Mouse (Mus musculus) kidney, postnatal 0 days (tissue): ENCODE measurements around the gene Dnase2b. TPM values are rescaled to one million over a fixed set of nuclear protein-coding genes. Genes with fewer than 3 reads are reported as not detected.

ENCODE experiments used
- ATAC-seq: fragments of 200-750 bp; cut with Nextera tagmentation; replicated peaks from 2 replicates; pipeline ENCODE4 v1.8.0; 2017; ENCODE audit warnings: low read depth, moderate number of reproducible peaks, moderate TSS enrichment, moderate library complexity; ENCODE audit not compliant: low FRiP score
- DNase-seq: peaks from one replicate; pipeline ENCODE4 v3.0.0-alpha.2; 2016; ENCODE audit warnings: low spot score
- H3K27ac ChIP-seq: fragments of 300-500 bp; sonication (generic); 2 replicates; pipeline ENCODE4 v1.5.1; 2014; ENCODE audit warnings: mild to moderate bottlenecking
- H3K27me3 ChIP-seq: fragments of 300-500 bp; sonication (generic); 2 replicates; pipeline ENCODE4 v1.6.1; 2014; ENCODE audit warnings: low read length, mixed read lengths; ENCODE audit not compliant: insufficient read depth
- H3K36me3 ChIP-seq: fragments of 300-500 bp; sonication (generic); 2 replicates; pipeline ENCODE4 v1.6.1; 2014; ENCODE audit warnings: low read length, mixed read lengths; ENCODE audit not compliant: insufficient read depth
- H3K4me1 ChIP-seq: fragments of 300-500 bp; sonication (generic); replicated peaks from 2 replicates; pipeline ENCODE4 v1.6.1; 2014; ENCODE audit warnings: antibody characterized with exemption, low read length, mixed read lengths; ENCODE audit not compliant: insufficient read depth
- H3K4me2 ChIP-seq: fragments of 300-500 bp; sonication (generic); 2 replicates; pipeline ENCODE4 v1.6.1; 2014; ENCODE audit warnings: mild to moderate bottlenecking, low read length, moderate library complexity, mixed read lengths
- H3K4me3 ChIP-seq: fragments of 300-500 bp; sonication (generic); replicated peaks from 2 replicates; pipeline ENCODE4 v1.5.1; 2014; ENCODE audit warnings: low read depth, low read length
- H3K9ac ChIP-seq: fragments of 300-500 bp; sonication (generic); 2 replicates; pipeline ENCODE4 v1.6.1; 2014; ENCODE audit warnings: low read depth, low read length
- H3K9me3 ChIP-seq: fragments of 300-500 bp; sonication (generic); replicated peaks from 2 replicates; pipeline ENCODE4 v1.6.1; 2016; ENCODE audit warnings: low read length, inconsistent platforms, mixed read lengths
- CTCF ChIP-seq: IDR thresholded peaks from 2 replicates; pipeline ENCODE4 v1.5.1; 2016; ENCODE audit warnings: antibody characterized with exemption, low read depth, mild to moderate bottlenecking, moderate library complexity
- WGBS: fragments of 180-500 bp; shearing (Covaris S2); extraction: QIAGEN DNeasy Blood & Tissue Kit; methylation state at CpG from one replicate; pipeline ENCODE4 v1.1.7; 2014; 5-methylcytosine and 5-hydroxymethylcytosine counted together
- polyA plus RNA-seq: library from polyadenylated mRNA; unstranded; fragments of >200 nt; fragmentation: Nextera tagmentation; extraction: Ambion mirVana; gene quantifications from 2 replicates; pipeline ENCODE4 v1.2.1, GENCODE M21; 2015

Dnase2b gene
- polyA plus RNA-seq, 1 experiment from 2014 or later, result not detected

DNA sequence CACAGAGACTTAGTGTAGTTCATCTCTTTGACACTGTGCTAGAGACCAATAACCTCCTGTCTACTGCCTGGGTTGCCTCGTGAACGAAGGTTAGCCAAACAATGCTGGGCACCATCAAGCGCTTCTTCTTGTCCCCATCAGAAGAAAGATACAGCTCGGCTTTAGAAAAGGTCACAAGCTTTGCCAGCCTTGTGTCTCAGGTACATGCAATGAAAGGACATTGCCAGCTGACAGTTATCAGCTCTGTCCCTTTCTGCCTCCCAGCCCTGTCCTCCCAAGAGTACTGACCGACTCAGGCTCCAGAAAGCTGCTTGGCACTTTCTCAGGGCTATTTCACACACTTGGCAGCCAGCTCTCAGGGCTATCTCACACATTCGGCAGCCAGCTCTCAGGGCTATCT lies 20.0 kb downstream of the Dnase2b start:
- WGBS, result 90% methylated on average over 6 of the region's 6 CpGs
- ATAC-seq, result no peak
- no peak overlapping the region for H3K4me3 ChIP-seq

GRCm38 (mm10) chr3:146591601-146592000 lies 23.8 kb downstream of the Dnase2b start:
- ATAC-seq (no peak), DNase-seq (no peak)
- no peak overlapping the region for H3K4me3 ChIP-seq
- no peaks in the 10 kb centered on the region for H3K9me3 ChIP-seq
- H3K36me3 ChIP-seq, result no peaks in the 10 kb centered on the region
- WGBS, result 60% methylated on average over 2 of the region's 2 CpGs
- no peak for TF ChIP-seq CTCF
- H3K27ac ChIP-seq, result no peak overlapping the region
- H3K4me2 ChIP-seq, result no peak overlapping the region
- H3K9ac ChIP-seq, result no peak overlapping the region
- no peaks in the 10 kb centered on the region for H3K27me3 ChIP-seq
- H3K4me1 ChIP-seq, result no peaks in the 10 kb centered on the region

More for the DNA sequence above, 20.0 kb downstream of the Dnase2b start:
- TF ChIP-seq CTCF, result no peak
- no peak for DNase-seq
- H3K9me3 ChIP-seq, result no peaks in the 10 kb centered on the region
- no peak overlapping the region for H3K27ac ChIP-seq
- no peak overlapping the region for H3K9ac ChIP-seq
- no peaks in the 10 kb centered on the region for H3K4me1 ChIP-seq
- no peak overlapping the region for H3K4me2 ChIP-seq
- H3K27me3 ChIP-seq, result no peaks in the 10 kb centered on the region
- H3K36me3 ChIP-seq, result no peaks in the 10 kb centered on the region

DNA sequence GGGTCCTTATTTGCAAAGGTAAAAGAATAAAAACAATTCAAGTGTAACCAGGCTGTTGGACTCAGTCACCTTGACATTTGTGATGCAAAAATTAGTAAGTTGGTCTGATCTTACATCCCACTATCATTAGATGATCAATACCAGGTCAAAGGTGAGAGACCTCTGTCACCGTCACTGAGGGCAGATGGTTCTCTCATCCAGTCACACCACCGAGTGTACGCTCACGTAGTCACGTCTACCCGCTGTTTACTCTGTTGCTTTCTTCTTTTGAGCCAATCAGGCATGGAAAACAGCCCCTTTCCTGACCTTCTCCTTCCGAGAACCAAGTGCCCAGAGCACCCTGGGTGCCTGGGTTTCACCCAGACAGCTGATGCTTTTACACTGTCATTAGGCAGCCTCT lies 24.2 kb downstream of the Dnase2b start:
- Histone ChIP-seq H3K27me3 (no peaks in the 10 kb centered on the region), H3K4me1 (no peaks in the 10 kb centered on the region), H3K4me3 (no peak overlapping the region), H3K36me3 (no peaks in the 10 kb centered on the region), H3K27ac (no peak overlapping the region), H3K9ac (no peak overlapping the region), H3K9me3 (no peaks in the 10 kb centered on the region), H3K4me2 (no peak overlapping the region)
- ATAC-seq (no peak), DNase-seq (no peak)
- WGBS, result 79% methylated on average over 7 of the region's 7 CpGs
- TF ChIP-seq CTCF, result no peak

DNA sequence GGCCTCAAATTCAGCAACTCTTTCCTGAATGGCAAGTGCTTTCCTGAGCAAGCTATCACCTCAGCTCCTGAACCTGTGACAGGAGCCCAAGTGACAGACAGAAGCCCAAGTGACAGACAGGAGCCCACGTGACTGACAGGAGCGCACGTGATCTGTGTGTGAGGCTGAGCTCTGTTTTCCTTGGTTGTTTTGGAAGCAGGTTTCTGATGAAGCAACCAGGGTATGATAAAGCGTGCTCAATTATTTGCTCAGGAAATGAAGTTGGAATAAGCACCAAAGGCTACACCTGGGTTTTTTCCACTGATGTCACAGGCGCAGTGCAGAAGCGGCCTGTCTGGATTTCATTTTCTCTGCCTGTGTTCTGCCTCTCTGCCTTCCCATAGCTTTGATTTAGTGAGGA lies 25.9 kb downstream of the Dnase2b start:
- ATAC-seq (no peak), DNase-seq (no peak)
- Histone ChIP-seq H3K4me3 (no peak overlapping the region), H3K27ac (no peak overlapping the region), H3K4me1 (no peaks in the 10 kb centered on the region), H3K27me3 (no peaks in the 10 kb centered on the region), H3K36me3 (no peaks in the 10 kb centered on the region), H3K9me3 (no peaks in the 10 kb centered on the region), H3K4me2 (no peak overlapping the region), H3K9ac (no peak overlapping the region)
- WGBS, result 76% methylated on average over 6 of the region's 6 CpGs
- no peak for TF ChIP-seq CTCF

- H3K27me3 ChIP-seq, result no peaks in the 10 kb centered on the region
- H3K4me1 ChIP-seq, result no peaks in the 10 kb centered on the region
- H3K27ac ChIP-seq, result no peak overlapping the region
- no peak overlapping the region for H3K4me2 ChIP-seq
- TF ChIP-seq CTCF, result no peak
- no peak overlapping the region for H3K4me3 ChIP-seq
- H3K9ac ChIP-seq, result no peak overlapping the region
- 91% methylated on average over 14 of the region's 14 CpGs for WGBS
- no peak for DNase-seq
- H3K9me3 ChIP-seq, result no peaks in the 10 kb centered on the region
- no peaks in the 10 kb centered on the region for H3K36me3 ChIP-seq
- no peak for ATAC-seq
These were observed 28.8 kb downstream of the Dnase2b start for GRCm38 (mm10) chr3:146586616-146587015.

DNA sequence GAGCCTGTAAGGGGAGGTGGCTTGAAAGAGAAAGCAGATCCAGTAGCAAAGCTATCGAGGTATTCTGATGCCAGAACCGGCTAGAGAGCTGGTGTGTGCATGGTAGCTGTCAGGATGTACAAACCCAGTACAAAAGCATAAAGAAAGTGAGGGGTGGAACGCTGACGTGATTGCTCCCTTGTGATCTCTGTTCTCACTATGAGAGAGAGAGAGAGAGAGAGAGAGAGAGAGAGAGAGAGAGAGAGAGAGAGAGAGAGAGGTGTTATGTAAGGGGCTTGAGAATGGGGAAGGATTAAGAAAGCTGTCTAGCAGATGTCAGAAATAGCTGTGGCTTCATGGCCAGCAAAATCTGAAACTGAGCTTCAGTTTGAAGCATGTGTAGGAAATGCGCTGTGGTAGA lies 31.5 kb downstream of the Dnase2b start:
- TF ChIP-seq CTCF, result no peak
- no peak for ATAC-seq
- Histone ChIP-seq H3K4me1 (no peaks in the 10 kb centered on the region), H3K4me2 (no peak overlapping the region), H3K36me3 (no peaks in the 10 kb centered on the region), H3K9ac (no peak overlapping the region), H3K27me3 (no peaks in the 10 kb centered on the region), H3K4me3 (no peak overlapping the region), H3K27ac (no peak overlapping the region), H3K9me3 (no peaks in the 10 kb centered on the region)
- WGBS, result 60% methylated on average over 5 of the region's 5 CpGs
- no peak for DNase-seq

- no peak overlapping the region for H3K4me3 ChIP-seq
- 70% methylated on average over 4 of the region's 4 CpGs for WGBS
- DNase-seq (no peak), ATAC-seq (no peak)
- no peak for TF ChIP-seq CTCF
- H3K4me1 ChIP-seq, result no peaks in the 10 kb centered on the region
- no peak overlapping the region for H3K27ac ChIP-seq
- no peaks in the 10 kb centered on the region for H3K36me3 ChIP-seq
- H3K9me3 ChIP-seq, result no peaks in the 10 kb centered on the region
- no peaks in the 10 kb centered on the region for H3K27me3 ChIP-seq
- no peak overlapping the region for H3K9ac ChIP-seq
- no peak overlapping the region for H3K4me2 ChIP-seq
These were observed 31.9 kb downstream of the Dnase2b start for GRCm38 (mm10) chr3:146583478-146583877.
